Mouse (Mus musculus) cerebellum, postnatal 25 days (tissue): Measurements from ENCODE around the gene Mymk.

Experiments
- DNase-seq, 2 experiments: peaks; one replicate each; pipeline ENCODE4 v3.0.0; 2021; ENCODE audit warnings: mixed read lengths in 2 of 2

The Mymk gene

DNA sequence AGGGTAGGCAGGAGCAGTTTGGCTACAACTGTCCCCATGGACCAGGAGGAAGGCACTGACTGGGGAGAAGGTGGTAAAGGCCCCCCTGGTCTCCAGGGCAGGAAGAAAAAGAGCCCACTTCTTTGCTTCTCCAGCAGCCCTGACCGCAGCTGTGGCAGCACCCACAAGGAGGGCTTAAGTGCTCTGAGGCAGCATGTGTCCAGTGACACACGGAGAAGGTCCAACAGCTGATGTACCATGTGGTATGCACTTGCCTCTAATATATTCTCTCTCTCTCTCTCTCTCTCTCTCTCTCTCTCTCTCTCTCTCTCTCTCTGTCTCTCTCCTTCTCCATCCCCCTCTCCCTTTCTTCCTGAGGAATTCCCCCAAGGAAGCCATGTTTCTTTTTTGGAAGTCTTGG, at the start of gene Mymk:
Gene Mymk (minus strand): TSS at position 202 of the 400 bp plus-strand sequence.
- no peak for DNase-seq

DNA sequence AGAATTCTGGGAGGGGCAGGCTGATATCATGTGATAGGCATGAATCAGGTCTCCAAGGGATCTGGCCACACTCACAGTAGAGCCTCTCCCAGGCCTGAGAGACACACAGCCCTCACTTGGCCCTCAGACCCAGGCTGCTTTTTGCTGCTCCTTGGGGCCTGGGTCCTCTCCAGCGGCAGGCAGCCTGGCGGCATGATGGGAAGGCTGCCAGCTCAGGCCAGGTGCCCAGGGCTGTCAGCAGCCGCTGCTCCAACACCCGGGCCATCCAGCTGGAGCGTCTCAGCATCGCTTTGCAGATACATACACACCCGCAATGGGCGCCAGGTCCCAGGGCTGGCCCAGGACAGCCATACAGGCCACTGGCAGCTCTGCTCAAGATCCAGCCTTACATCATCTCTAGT, 48.3 kb upstream of the Mymk start:
- DNase-seq, result peak in 1 of 2 experiments; percentile 22

DNA sequence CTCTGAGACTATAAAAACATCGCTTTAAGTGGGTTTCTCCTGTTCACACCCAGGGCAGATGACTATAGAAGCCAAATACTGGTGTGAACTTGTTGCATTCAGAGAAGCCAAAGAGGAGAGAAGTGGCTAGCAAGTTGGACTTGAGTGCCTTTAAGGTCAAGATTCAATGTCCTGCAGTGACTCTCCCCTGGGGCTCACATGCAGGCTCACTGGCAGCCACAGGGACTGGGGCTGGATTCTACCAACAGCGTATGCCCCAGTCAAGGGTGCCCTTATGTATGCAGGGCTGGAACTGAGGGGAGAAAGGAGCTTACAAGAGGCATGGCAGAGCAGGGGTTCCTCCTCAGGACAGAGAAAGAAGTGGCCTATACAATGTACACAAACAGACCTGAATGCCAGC, 47.8 kb upstream of the Mymk start:
- no peak for DNase-seq

DNA sequence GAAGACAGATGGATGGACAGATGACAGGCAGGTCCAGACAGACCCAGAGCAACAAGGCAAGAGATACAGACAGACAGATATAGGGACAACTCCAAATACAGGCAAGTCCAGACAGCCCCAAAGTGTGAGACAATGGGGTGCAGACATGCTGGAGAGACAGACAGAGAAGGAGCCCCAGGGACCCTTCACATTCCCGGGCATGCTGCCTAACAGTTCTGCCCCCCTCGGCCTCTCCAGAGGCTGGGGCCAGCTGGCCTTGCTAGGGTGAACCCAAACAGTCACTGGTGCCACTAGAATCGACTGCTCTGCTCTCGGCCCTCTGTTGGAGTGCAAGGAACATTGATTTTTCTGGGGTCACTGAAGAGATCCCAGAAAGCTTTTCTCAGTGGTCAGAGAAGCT, 46.5 kb upstream of the Mymk start:
- DNase-seq, result no peak

DNA sequence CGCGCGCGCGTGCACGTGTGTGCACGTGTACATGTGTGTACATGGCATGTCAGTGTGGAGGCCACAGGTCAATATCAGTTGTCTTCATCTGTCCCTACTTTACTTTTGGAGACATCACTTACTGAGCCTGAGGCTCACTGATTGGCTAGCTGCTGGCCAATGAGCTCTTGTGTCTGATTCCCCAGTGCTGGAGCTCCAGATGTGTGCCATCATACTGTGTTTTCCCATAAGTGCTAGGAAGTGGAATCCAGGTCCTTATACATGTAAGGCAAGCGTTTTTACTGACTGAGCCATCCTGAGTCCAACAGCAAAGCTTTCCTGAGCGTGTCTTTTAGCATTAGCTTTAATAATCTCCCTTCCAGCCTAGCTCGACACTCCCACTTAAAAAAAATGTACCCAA, 42.2 kb upstream of the Mymk start:
- no peak for DNase-seq

DNA sequence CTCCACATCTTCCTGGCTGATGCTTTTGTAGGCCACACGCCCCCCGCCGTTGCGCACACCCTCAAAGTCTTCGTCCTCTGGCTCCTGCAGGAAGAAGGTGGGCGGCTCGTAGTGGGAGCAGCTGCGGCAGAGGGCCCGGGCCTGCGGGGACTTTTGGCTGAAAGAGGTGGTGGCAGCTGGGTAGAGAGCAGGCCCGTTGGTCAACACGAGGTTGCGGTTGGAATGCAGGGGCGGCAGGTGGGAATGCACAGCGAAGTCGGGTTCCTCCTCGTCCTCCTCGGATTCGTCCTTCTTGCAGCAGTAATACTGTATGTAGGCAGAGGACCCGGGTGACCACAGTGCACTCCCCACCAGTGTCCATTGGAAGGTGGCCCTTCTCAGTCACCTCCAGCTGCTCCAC, 40.6 kb upstream of the Mymk start:
- DNase-seq, result no peak

- DNase-seq, result peak; percentile 45 to 57
Observed at GRCm38 (mm10) chr2:27109052-27109451, 37.1 kb upstream of the Mymk start.

- no peak for DNase-seq
Observed at GRCm38 (mm10) chr2:27108144-27108543, 36.2 kb upstream of the Mymk start.

- no peak for DNase-seq
Observed at GRCm38 (mm10) chr2:27106816-27107215, 34.8 kb upstream of the Mymk start.

- no peak for DNase-seq
Observed at GRCm38 (mm10) chr2:27103554-27103953, 31.6 kb upstream of the Mymk start.

- DNase-seq, result peak in 1 of 2 experiments; percentile 26
Observed at GRCm38 (mm10) chr2:27097776-27098175, 25.8 kb upstream of the Mymk start.

DNA sequence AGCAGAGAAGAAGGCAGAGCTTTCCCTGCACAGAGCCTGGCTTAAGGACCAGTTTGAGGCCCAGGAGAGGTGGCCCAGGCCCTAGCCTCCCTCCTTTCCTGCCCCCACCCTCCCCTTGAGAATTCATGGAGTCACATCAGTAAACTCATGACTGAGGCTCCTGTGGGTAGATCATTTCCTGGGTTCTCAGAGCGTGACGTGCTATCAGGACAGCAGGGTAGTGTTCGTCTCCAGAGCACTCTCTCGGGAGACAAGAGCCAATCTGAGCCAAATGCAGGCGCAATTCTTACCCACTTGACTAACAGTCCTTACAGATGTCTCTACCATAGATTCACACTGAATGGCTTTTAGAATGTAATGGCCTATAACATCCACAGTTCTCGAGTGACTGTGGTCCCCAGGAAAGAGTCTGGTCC, 25.3 kb upstream of the Mymk start:
- no peak for DNase-seq

DNA sequence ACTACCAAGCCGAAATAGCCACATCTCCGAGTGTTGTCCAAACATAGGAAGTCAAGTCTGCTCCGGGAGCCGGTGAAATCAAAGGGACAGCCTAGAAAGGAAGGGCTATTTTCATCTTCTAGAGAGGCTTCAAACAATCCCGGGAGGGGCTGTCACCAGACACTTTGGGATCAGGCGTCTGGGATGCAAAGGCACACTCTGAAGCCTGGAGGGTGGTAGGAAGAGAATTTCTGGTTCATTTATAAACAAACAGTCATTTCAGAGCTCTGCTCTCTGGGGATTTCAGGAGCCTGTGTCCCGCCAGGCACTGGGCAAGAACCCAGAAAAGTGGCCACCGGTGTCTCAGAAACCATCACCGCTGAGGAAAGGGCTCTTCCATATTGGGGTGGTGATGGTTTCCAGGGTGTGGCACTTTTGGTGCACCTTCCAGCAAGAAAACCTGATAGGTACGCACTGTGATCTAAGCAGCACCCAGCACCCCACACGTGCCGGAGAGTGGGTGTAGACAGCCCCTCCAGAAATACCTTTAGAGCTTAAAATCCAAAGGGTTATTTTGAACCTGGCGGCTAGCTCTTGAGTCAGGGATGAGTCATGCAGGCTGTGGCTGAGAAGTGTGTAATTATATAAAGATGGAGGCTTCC, 24.5 kb upstream of the Mymk start:
- DNase-seq, result no peak

- DNase-seq, result no peak
Observed at GRCm38 (mm10) chr2:27095178-27095577, 23.2 kb upstream of the Mymk start.

GRCm38 (mm10) chr2:27089238-27089637, 17.3 kb upstream of the Mymk start:
- no peak for DNase-seq

DNA sequence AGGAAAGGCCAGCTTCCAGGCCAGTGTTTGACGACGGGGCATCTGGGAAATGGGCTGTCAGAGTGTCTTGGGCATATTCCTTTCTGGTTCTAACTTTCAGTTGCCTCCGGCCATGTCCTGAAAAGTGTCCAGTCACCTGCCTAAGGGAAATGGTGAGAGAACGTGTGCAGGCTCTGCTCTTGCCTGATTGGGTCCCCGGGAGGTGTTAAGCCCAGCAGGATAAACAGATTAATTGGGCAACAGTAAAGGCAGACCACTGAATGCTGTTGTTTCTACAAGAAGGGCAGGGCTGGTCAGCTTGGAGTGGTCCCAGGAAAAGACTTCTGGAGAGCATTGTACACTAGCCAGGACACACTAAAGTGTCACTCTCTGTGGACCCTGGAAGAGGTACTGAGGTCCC, 16.7 kb upstream of the Mymk start:
- no peak for DNase-seq

GRCm38 (mm10) chr2:27088071-27088644, 16.2 kb upstream of the Mymk start:
- peak in 1 of 2 experiments; percentile 28 for DNase-seq

GRCm38 (mm10) chr2:27087581-27087980, 15.6 kb upstream of the Mymk start:
- no peak for DNase-seq

- DNase-seq, result no peak
Observed at GRCm38 (mm10) chr2:27086483-27087010, 14.6 kb upstream of the Mymk start.

DNA sequence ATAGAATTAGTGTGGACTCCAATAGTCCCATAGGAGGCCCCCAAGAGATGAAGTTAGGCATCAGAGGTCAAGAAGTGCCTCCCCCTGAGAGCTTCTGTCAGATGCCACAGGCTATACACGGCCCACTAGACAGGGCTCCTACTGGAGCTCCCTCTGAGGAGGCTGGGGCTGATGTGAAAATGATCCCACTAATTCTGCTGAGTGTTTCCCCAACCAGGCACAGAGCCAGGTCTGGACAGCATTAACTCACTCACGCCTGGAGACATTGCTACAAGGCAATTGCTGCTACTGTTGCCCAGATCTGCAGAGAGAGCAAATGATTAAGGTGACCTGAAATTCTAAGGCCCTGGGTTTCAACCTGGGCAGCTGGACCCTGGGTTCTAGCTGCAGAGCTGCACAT, 13.8 kb upstream of the Mymk start:
- no peak for DNase-seq

DNA sequence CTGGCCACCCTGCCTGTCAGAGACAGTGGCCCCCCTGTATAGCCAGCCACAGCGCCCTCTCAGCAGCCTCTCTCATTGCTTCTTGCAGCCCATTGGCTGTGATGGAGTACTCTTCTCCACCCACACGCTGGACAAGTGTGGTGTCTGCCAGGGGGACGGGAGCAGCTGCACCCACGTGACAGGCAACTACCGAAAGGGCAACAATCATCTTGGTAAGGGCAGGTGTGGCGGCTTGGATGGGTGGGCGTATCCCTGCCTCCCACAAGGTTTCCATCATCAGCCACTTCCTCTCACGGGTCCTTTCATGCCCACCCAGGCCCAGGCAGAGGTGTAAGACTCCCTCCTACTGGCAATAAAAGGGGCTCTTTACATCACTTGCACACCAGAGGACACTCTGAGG, 13.0 kb upstream of the Mymk start:
- no peak for DNase-seq

GRCm38 (mm10) chr2:27083761-27084475, 11.9 kb upstream of the Mymk start:
- no peak for DNase-seq

GRCm38 (mm10) chr2:27079649-27080048, 7.7 kb upstream of the Mymk start:
- peak in 1 of 2 experiments; percentile 33 for DNase-seq

DNA sequence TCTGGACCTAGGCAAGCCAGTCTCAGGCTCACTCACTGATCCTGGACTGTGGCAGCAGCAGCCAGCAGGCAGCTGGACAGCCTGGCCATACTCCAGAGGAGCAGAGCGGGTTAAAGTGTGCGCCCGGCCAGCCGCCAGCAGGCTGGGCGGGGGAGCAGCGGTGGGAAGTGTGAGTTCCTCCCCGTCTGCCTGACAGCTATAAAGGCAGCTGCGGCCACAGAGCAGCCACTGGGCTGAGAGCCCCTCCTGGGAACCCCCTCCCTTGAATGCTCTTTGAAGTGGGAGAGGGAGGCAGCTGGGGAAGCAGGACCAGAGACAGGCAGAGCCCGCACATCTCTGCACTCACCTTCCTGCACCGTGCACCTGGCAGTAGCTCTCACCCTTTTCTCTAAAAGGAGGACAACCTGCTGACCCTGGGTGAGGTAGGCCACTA, 7.2 kb upstream of the Mymk start, which contains the start of gene Adamtsl2:
Gene Adamtsl2 (plus strand): TSS at position 228 of the 433 bp plus-strand sequence.
- peak; percentile 29 to 45 for DNase-seq
